Mouse (Mus musculus) embryonic facial prominence, embryonic 11.5 days (tissue): ENCODE data around the gene Smad3. TPM values are rescaled to one million over a fixed set of nuclear protein-coding genes. Genes with fewer than 3 reads are reported as not detected.

Source experiments
- ATAC-seq: fragments of 200-750 bp; cut with Nextera tagmentation; replicated peaks from 2 replicates; pipeline ENCODE4 v1.8.0; 2017; ENCODE audit warnings: low read depth; ENCODE audit not compliant: insufficient number of reproducible peaks, low FRiP score, low TSS enrichment
- DNase-seq: peaks from one replicate; pipeline ENCODE4 v3.0.0-alpha.2; 2015; ENCODE audit warnings: low spot score
- H3K27ac ChIP-seq: fragments of 300-500 bp; sonication (generic); replicated peaks from 2 replicates; pipeline ENCODE4 v1.5.1; 2014; ENCODE audit warnings: mild to moderate bottlenecking, low read depth, low read length, control low read depth
- H3K27me3 ChIP-seq: fragments of 300-500 bp; sonication (generic); 2 replicates; pipeline ENCODE4 v1.6.1; 2014; ENCODE audit warnings: mild to moderate bottlenecking, low read length, moderate library complexity, mixed read lengths; ENCODE audit not compliant: control insufficient read depth, insufficient read depth
- H3K36me3 ChIP-seq: fragments of 300-500 bp; sonication (generic); replicated peaks from 2 replicates; pipeline ENCODE4 v1.6.1; 2014; ENCODE audit warnings: low read depth, mild to moderate bottlenecking, low read length, moderate library complexity, mixed read lengths; ENCODE audit not compliant: control insufficient read depth, insufficient read depth
- H3K4me1 ChIP-seq: fragments of 300-500 bp; sonication (generic); 2 replicates; pipeline ENCODE4 v1.6.1; 2014; ENCODE audit warnings: low read length, mixed read lengths; ENCODE audit not compliant: control insufficient read depth, insufficient read depth
- H3K4me2 ChIP-seq: fragments of 300-500 bp; sonication (generic); 2 replicates; pipeline ENCODE4 v1.6.1; 2014; ENCODE audit warnings: low read depth, mild to moderate bottlenecking, control low read depth, low read length, moderate library complexity
- H3K4me3 ChIP-seq: fragments of 300-500 bp; sonication (generic); 2 replicates; pipeline ENCODE4 v1.5.1; 2014; ENCODE audit warnings: low read depth, low read length, control low read depth
- H3K9ac ChIP-seq: fragments of 300-500 bp; sonication (generic); replicated peaks from 2 replicates; pipeline ENCODE4 v1.6.1; 2014; ENCODE audit warnings: mild to moderate bottlenecking, control low read depth, low read length
- H3K9me3 ChIP-seq: fragments of 300-500 bp; sonication (generic); replicated peaks from 2 replicates; pipeline ENCODE4 v1.6.1; 2016; ENCODE audit warnings: mild to moderate bottlenecking, low read length, inconsistent platforms, mixed read lengths; ENCODE audit not compliant: control insufficient read depth
- WGBS: fragments of 180-500 bp; shearing (Covaris S2); extraction: QIAGEN DNeasy Blood & Tissue Kit; methylation state at CpG from one replicate; pipeline ENCODE4 v1.1.7; 2014; 5-methylcytosine and 5-hydroxymethylcytosine counted together
- polyA plus RNA-seq: library from polyadenylated mRNA; unstranded; fragments of >200 nt; fragmentation: Nextera tagmentation; extraction: Ambion mirVana; gene quantifications from 2 replicates; pipeline ENCODE4 v1.2.1, GENCODE M21; 2014

Smad3 gene
- polyA plus RNA-seq, 1 experiment from 2014 or later: 19.0 TPM

DNA sequence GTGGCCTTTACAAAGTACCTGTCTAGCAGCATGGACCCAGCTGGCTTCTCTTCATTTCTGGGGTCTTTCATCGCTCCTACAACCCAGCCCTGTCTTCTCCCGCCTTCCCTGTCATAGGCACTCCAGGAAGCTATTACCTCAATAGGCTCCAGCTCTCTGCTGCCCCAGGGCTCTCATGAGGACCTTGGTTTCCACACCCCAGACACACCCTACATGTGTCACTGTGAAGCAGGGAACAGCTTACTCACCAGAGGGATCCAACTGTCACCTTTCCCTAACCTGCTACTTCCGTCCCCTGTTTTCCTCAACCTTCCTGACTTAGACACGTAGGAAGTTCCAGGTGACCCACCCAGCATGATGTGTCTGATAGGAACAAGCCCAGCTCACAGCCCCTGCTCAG lies 97.7 kb downstream of the Smad3 start:
- Histone ChIP-seq H3K4me3 (no peak overlapping the region), H3K27ac (no peak overlapping the region), H3K4me2 (no peak overlapping the region), H3K9ac (no peak overlapping the region), H3K27me3 (no peaks in the 10 kb centered on the region), H3K4me1 (peaks cover 8% of the 10 kb centered on the region; the same call in 1 of the 2 replicates), H3K36me3 (no peaks in the 10 kb centered on the region), H3K9me3 (no peaks in the 10 kb centered on the region)
- no peak for ATAC-seq
- no peak for DNase-seq
- 92% methylated on average over 4 of the region's 4 CpGs for WGBS

DNA sequence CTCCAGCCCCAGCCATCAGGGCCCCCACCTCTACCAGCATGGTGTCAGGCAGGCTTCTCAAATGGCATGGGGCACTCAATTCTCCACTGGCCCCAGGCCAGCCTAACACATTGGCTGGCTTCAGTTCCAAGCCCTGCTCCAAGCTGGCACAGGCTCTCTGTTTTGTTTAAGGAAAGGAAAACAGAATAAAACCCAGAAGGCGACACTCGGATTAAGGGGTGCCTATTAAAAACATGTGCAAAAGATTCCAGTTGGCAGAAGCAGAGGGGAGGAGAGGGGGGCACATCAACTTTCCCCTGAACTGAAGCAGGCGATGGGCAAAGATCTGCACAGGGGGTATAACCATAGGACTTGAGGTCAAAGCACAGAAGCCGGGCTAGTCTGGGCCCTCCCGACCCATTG lies 98.8 kb downstream of the Smad3 start:
- H3K27ac ChIP-seq: no peak overlapping the region
- DNase-seq: no peak
- no peak overlapping the region for H3K4me3 ChIP-seq
- H3K36me3 ChIP-seq: no peaks in the 10 kb centered on the region
- WGBS: 67% methylated on average over 5 of the region's 5 CpGs
- H3K9me3 ChIP-seq: no peaks in the 10 kb centered on the region
- H3K4me1 ChIP-seq: peaks cover 5% of the 10 kb centered on the region; the same call in 1 of the 2 replicates
- ATAC-seq: no peak
- no peaks in the 10 kb centered on the region for H3K27me3 ChIP-seq
- no peak overlapping the region for H3K4me2 ChIP-seq
- no peak overlapping the region for H3K9ac ChIP-seq

DNA sequence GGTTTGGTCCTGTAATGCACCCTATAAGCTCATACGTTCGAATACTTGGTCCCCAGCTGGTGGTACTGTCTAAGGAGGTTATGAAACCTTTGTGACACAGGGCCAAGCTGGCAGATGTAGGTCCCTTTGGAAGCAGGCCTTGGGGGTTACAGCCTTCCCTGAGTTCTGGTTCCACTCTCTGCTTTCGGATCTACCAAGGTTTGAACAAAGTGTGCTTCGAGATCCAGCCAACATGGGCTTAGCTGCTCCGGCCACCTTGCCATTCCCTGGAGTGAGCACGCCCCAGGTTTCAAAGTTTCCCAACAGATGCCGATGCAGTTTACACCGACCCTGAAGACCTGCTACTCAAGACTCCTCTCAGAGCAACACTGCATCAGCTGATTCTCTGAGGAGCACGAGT lies 99.4 kb downstream of the Smad3 start:
- H3K27ac ChIP-seq: no peak overlapping the region
- no peaks in the 10 kb centered on the region for H3K9me3 ChIP-seq
- H3K9ac ChIP-seq: no peak overlapping the region
- peaks cover 1% of the 10 kb centered on the region; the same call in 1 of the 2 replicates for H3K4me1 ChIP-seq
- H3K4me3 ChIP-seq: no peak overlapping the region
- no peak for ATAC-seq
- no peak overlapping the region for H3K4me2 ChIP-seq
- 91% methylated on average over 9 of the region's 9 CpGs for WGBS
- no peaks in the 10 kb centered on the region for H3K36me3 ChIP-seq
- no peak for DNase-seq
- no peaks in the 10 kb centered on the region for H3K27me3 ChIP-seq

DNA sequence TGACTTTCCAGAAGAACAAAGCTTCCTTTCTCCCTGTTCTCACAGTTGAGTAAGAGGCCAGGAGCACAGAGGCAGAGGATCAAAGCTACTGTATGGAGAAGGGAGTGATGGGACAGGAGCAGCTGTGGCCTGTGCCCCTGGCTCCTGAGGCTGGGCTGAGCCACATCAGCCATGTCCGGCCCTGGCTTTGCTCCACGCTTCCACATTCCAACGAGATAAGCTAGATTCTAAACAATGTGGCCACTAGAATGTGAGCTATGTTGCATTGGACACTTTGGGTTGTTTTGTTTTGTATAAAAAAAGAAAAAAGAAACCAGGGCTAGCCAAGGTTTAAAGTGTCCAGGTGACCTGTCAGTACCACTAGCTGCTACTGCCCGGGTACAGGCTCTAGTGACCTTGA lies 100.6 kb downstream of the Smad3 start:
- Histone ChIP-seq H3K4me1 (no peaks in the 10 kb centered on the region), H3K4me2 (no peak overlapping the region), H3K9ac (no peak overlapping the region), H3K9me3 (no peaks in the 10 kb centered on the region), H3K27ac (no peak overlapping the region), H3K27me3 (no peaks in the 10 kb centered on the region), H3K4me3 (no peak overlapping the region), H3K36me3 (peaks cover 2% of the 10 kb centered on the region; the same call in 1 of the 2 replicates)
- 75% methylated on average over 4 of the region's 4 CpGs for WGBS
- ATAC-seq: no peak
- no peak for DNase-seq

GRCm38 (mm10) chr9:63655092-63655491 lies 102.7 kb downstream of the Smad3 start:
- H3K4me2 ChIP-seq: no peak overlapping the region
- WGBS: 64% methylated on average over 1 of the region's 1 CpGs
- no peak overlapping the region for H3K4me3 ChIP-seq
- no peak overlapping the region for H3K27ac ChIP-seq
- H3K36me3 ChIP-seq: peaks cover 3% of the 10 kb centered on the region
- no peak overlapping the region for H3K9ac ChIP-seq
- H3K9me3 ChIP-seq: no peaks in the 10 kb centered on the region
- DNase-seq (peak; percentile 57), ATAC-seq (no peak)
- no peaks in the 10 kb centered on the region for H3K4me1 ChIP-seq
- H3K27me3 ChIP-seq: no peaks in the 10 kb centered on the region

GRCm38 (mm10) chr9:63654575-63654974 lies 103.2 kb downstream of the Smad3 start:
- H3K27me3 ChIP-seq: no peaks in the 10 kb centered on the region
- no peaks in the 10 kb centered on the region for H3K9me3 ChIP-seq
- no peak for DNase-seq
- peaks cover 3% of the 10 kb centered on the region for H3K36me3 ChIP-seq
- H3K9ac ChIP-seq: no peak overlapping the region
- 90% methylated on average over 8 of the region's 8 CpGs for WGBS
- no peak for ATAC-seq
- H3K4me2 ChIP-seq: no peak overlapping the region
- H3K27ac ChIP-seq: no peak overlapping the region
- no peak overlapping the region for H3K4me3 ChIP-seq
- H3K4me1 ChIP-seq: no peaks in the 10 kb centered on the region

- Histone ChIP-seq H3K4me1 (no peaks in the 10 kb centered on the region), H3K9ac (no peak overlapping the region), H3K36me3 (peaks cover 9% of the 10 kb centered on the region), H3K27ac (no peak overlapping the region), H3K9me3 (no peaks in the 10 kb centered on the region), H3K27me3 (no peaks in the 10 kb centered on the region), H3K4me3 (no peak overlapping the region), H3K4me2 (no peak overlapping the region)
- DNase-seq: no peak
- WGBS: 44% methylated on average over 7 of the region's 7 CpGs
- ATAC-seq: no peak
Measured at GRCm38 (mm10) chr9:63653666-63654065, 104.1 kb downstream of the Smad3 start.

DNA sequence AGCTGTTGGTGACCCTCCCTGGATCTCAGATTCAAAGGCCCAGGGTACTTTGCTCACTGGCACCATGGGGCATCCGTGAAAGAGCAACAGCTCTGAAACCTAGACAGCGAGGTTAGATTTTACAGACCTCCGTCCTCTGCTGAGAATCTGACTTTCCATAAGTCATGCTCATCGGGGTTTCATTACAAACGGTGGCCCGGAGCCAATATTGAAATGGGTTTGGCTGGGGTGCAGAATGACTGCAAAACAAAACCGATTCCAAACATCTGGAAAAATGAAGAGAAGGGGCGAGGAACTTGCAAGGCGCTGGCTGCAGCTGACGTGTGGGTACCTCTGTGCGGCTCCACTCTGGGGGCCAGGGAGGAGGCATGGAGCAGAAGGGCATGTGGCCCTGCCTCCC lies 106.2 kb downstream of the Smad3 start:
- Histone ChIP-seq H3K27me3 (no peaks in the 10 kb centered on the region), H3K4me2 (no peak overlapping the region), H3K4me3 (no peak overlapping the region), H3K9me3 (no peaks in the 10 kb centered on the region), H3K4me1 (no peaks in the 10 kb centered on the region), H3K27ac (no peak overlapping the region), H3K9ac (no peak overlapping the region), H3K36me3 (peaks cover 9% of the 10 kb centered on the region)
- 66% methylated on average over 11 of the region's 11 CpGs for WGBS
- ATAC-seq (no peak), DNase-seq (no peak)
